Mouse (Mus musculus): ENCODE measurements around the gene Smyd5.
A peak's percentile ranks its signal among the peaks of the same experiment; 100 is the strongest.
"Not testable (repeated sequence)": the region's sequence is repeated elsewhere in the genome, so short reads cannot be mapped to it uniquely, and the experiment has no call there.

The Smyd5 gene

DNA sequence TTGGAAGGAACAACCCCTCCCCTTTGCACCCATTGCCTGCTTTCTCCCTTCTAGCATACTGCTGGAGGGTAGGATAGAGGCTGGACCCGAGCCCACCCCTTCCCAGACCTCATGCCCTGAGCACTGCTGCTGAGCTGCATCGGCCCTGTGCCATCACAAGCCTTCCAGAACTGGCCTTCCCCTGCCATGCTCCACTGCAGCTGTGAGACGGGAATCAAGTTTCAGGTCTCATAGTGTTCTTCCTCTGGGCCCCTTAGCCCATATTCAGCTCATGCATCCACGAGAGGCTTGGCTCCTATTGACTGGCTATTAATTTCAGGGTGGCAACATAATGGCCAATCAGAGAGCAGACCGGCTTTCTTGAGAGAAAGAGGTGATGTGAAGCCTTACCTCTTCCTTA, 13.5 kb downstream of the Smyd5 start:
- no peak for DNase-seq (ENCODE audit: extremely low spot score, low spot score)

DNA sequence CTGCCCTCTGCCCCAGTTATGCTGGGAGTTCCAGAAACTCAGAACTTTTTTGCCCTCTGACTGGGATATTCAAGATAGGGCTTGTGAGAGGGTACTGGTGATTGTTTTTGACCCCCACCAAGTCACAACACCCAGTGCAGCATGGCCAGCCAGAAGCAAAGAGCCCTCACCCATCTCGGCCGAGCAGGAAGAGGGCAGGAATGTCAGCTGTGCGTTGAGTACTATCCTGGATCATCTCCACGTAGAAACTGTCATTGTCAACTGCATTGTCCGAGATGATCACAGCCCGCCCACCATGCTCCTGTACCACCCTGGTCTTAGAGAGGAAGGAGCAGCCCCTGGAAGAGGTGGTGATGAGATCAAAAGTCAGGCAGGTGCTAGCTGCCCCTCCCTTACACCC, 15.6 kb downstream of the Smyd5 start:
- DNase-seq (ENCODE audit: extremely low spot score, low spot score), result no peak

DNA sequence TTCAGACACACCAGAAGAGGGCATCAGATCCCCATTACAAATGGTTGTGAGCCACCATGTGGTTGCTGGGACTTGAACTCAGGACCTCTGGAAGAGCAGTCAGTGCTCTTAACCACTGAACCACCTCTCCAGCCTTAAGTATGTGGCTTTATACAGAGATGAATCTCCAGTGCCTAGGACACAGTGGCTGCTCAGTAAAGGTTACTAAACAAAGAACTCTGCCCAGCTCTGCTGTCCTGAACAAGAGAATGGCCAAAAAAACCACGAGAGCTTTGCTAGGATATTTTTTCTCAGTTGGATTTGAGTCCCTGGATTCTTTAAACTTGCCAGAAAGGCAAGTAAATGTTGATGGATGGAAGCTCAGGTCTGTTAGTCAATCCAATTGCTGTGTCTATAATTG, 18.4 kb downstream of the Smyd5 start:
- not testable (repeated sequence) for DNase-seq (ENCODE audit: extremely low spot score, low spot score)

DNA sequence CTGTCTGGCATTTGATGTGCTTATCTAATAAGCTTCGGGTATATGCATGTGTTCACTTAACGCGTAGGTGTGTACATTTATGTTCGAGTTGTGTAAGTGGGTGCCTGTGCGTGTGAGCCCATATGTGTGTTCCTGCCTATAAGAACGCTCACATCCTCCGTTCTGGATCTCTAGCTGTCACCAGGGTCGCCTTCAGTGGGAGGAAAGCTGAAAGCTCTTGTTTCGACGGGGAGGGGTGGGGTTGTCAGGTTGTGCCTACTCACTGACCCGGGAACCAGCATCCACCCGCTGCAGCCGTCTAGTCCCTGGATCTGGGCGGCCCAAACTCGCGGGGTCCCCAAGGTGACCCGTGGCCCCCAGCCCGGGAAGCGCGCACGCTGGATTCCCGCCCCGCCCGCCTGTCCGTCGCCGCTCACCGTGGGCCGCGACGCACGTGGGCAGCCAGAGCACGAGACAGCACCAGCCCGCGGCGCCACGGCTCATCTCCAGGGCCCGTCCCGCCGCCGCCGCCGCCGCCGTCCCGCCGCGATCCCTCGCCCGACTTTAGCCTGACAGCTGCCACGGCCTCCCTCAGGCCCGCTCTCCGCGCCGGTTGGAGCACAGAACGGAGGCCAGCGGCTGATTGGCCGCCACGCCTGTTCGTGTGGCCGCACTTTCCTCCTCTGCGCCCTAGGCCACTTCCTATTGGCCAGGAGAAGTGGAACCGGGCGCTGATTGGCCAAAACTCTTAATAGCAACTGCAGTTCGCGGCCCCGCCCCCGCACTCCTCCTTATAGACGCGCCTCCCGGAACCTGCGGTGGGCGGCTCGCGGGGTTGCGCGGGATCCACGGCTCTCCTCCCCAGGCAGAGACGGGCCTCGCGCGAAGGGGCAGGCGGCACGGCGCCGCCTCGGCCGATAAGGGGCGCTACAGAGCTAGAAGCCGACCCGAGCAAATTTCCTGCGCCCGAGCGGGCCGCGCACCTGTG, 19.2 kb downstream of the Smyd5 start, which contains the start of gene Cct7:
Gene Cct7 (plus strand): TSS at position 818 of the 967 bp plus-strand sequence.
- DNase-seq (ENCODE audit: extremely low spot score, low spot score), result peak; percentile 98

DNA sequence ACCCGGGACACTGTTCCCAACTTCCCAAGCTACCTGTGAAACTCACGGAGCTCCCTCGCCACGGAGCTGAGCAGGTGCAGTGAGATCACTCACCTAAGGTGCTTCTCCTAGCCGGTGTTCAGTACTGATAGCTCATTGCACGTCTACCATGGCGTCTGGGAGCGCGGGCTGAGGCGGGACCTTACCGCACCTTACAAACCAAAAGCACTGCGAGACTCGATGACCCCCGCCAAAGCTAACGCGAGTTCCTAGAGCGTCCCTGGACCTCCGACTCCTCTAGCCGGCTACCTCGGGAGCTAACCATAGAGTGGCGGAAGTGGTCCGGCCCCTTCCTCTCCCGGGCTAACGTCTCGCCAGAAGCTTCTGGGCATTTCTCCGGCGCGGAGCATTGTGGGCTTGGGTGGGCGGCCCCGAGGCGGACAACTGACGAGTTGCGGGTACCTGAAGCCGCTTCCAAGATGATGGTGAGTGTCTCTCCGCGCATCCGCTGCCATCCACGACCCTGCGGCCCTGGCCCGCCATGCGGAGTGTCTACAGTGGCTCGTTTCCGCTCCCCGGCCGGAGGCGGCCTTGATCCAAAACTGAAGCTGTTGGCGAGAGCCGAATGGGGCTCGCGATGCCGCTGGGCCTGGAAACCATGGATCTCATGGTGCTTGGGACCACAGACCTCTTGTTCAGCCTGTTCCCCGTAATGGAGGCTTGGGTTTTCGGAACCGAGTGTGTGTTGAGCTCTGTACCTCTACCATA, 20.0 kb downstream of the Smyd5 start, which contains the start of gene Pradc1:
Gene Pradc1 (minus strand): TSS at position 307 of the 747 bp plus-strand sequence.
- peak; percentile 99 for DNase-seq (ENCODE audit: extremely low spot score, low spot score)

DNA sequence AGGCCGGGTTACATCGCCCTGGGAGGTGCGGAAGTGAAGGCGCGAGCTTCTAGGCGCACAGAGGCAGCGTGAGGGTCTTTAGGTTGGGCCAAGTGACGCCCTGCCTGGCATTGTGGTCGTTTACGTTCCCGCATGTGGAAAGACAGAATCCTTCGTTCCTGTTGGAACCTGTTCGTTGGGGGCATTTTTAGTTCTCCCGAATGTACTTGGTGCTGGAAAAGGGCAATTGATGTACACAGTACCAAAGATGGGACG, 20.5 kb downstream of the Smyd5 start:
- no peak for DNase-seq (ENCODE audit: extremely low spot score, low spot score)

DNA sequence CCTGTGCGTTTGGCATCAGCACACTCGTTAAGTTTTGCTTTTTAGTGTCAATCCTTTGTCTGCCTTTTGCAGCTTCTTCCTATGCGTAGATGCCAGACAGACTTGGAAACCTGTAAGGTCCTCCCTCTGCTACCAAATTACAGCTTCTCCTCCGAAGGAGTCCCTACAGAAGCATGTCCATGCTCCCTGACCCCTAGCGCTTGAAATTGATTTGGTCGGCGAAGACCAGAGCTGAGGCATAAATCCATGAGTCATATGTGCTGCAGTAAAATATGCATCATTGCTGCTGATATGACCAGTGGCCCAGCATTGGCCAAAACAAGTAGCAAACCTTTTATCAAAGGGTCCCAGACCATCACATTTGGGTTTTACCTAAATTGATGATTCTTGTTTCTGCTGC, 21.0 kb downstream of the Smyd5 start:
- no peak for DNase-seq (ENCODE audit: extremely low spot score, low spot score)

DNA sequence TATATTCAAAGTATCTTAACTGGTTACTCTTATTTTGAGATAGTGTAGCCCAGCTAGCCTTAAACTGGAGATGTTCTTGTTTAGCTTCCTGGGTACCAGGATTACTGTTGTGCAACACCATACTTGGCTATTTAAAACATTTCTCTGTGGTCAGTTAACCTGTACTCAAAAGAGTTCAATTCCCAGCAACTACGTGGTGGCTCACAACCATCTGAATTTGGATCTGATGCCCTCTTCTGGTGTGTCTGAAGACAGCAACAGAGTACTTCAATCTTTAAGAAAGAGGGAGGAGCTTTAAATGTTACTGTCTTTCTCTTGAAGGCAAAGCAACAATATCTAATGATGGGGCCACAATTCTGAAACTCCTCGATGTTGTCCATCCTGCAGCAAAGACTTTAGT, 27.8 kb downstream of the Smyd5 start:
- DNase-seq (ENCODE audit: extremely low spot score, low spot score), result no peak

DNA sequence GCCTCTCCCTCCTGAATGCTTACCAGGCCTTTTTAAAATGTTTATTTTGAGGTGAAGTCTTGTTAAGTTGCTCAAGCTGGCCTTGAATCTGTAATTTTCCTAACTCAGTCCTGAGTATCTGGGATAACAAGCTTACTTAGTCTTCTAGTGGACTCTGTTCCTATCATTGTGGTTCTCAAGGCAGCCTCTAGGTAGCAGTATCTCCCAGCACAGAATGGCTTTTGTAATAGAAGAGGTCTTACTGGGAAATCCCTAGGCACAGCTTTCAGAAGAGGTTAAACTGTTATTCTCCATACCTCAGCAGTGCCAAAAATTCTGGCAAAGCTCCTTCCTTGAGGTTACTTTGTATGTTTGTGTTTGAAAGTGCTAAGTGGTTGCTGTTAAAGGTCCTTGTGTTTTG, 33.6 kb downstream of the Smyd5 start:
- no peak for DNase-seq (ENCODE audit: extremely low spot score, low spot score)

DNA sequence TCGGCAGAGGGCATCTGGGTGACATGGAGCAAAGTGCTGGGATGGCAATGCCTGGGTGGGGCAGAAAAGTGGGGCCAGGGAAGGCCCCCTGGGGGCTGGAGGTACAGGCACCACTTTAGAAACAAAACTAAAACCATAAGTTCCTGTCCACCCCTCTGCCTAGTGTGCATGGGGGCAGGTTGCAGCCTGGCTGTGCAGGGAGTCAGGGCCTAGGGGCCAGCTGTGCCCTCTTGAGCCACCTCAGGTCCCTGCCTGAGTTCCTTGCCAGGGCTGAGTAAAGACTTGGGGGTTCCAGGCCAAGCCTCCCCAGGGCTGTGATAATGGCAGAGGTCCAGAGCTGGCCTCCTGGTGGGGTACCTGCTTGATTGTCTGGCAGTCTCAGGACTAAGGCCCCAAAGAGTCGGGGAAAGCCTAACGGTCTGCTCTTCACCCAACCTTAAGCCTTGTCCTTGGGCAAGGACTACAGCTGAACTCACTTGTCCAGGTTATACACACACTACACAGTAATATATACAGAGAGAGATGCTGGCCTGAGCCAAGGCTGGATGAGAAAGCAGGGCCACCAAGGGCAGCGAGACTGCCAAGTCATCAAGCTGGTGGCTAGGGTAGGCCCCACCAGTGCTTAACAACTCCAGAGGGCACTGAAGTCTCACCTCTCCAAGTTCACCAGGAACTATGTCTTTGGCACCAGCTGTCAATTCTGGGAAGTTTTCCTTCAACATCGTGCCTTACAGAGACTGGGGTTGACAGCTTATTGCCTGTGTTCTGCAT, 38.1 kb downstream of the Smyd5 start:
- DNase-seq (ENCODE audit: extremely low spot score, low spot score), result no peak

DNA sequence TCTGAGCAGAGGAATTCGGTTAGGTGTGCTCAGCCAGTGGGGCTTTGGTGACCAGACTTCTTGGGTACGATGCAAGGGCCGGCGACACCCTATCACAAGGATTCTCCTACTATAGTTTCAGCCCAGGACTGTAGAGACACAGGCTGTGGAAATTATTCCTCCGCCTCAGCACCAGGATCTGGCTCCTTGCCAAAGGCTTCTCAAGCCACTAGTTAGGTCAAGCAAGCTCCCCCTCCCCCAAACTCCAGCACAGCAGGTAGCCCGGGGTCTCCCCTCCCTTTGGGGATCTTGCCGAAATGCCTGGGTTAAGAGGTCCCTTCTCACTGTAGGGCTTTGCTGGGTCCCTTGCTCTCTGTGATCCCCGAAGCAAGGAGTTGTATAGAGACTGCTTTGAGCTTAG, 40.2 kb downstream of the Smyd5 start:
- DNase-seq (ENCODE audit: extremely low spot score, low spot score), result no peak

DNA sequence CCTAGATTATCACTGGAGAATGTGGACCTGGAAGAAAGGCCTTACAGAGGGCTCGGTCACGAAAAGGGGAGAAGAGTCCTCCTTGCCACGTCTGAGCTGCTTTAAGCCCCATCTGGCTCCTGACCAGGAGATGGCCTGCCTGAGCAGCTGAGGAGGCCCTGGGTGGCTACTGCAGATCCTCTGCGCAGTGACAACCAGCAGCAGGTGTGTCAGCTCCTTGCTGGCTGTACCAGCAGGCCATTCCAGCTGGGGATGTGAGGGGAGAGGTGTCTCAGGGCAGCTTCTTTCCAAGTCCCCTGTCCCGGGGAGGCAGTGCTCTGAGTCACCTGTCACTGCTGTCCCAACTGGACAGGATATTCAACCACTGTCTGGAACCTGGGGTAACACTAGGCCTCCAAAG, 40.8 kb downstream of the Smyd5 start:
- DNase-seq (ENCODE audit: extremely low spot score, low spot score), result no peak

DNA sequence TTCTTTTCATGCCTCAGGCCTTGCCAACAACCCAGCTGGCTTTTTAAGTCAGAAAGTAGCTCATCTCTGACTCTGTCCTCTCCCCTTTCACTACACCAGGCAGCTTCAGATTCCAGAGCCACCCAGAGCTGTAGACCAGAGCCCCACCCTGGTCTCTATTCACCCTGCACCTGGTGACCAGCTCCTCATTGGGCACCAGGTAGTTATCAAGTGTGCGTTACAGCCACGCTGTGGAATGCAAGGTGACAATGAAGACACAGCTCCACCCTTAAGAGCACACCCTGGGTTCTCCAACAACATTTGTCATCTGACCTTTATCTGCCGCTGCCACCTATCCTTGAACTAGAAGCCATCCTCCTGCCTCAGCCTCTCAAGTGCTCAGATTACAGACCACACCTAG, 43.8 kb downstream of the Smyd5 start:
- no peak for DNase-seq (ENCODE audit: extremely low spot score, low spot score)

DNA sequence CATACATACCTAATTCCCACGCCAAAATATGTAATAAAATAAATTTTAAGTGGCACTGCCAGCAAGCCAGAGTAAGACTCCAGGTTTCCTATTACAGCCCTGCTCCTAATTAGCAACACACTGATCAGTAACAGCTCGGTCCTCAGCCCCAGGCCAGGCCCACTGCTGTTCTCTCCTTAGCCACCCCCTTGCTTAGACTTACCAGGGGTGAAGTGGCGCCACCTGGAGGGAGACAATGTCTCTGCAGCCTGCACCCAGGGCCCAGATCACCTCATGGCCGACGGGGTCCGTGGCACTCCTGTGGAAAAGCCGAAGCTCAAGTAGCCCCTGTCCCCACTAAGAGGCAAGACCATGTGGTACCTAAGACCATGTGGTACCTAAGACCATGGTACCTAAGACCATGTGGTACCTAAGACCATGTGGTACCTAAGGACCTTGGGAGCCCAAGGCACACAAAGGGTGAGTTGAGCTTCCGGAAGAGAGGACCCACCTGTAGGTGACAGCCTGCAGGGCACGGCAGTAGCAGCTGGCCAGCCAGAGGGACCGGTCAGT, 45.7 kb downstream of the Smyd5 start:
- DNase-seq (ENCODE audit: extremely low spot score, low spot score), result peak; percentile 32

DNA sequence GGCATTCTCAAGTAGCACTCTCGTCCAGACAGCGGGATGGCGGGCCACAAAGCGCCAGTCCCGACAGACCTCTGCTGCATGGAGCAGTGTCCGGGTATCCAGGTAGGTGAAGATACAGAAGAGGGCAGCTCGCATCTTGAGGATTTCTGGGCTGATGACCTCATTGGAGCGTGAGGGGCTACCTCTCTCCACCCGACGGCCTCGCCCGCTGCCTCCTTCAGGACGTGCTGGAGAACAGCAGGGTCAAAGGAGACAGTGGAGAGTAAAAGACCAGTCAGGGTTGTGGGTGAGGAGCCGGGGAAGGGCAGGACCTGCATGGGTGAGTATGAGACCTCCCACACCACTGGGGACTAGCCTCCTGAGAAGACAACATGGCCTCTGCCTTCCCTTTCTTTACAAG, 46.6 kb downstream of the Smyd5 start:
- DNase-seq (ENCODE audit: extremely low spot score, low spot score), result no peak

DNA sequence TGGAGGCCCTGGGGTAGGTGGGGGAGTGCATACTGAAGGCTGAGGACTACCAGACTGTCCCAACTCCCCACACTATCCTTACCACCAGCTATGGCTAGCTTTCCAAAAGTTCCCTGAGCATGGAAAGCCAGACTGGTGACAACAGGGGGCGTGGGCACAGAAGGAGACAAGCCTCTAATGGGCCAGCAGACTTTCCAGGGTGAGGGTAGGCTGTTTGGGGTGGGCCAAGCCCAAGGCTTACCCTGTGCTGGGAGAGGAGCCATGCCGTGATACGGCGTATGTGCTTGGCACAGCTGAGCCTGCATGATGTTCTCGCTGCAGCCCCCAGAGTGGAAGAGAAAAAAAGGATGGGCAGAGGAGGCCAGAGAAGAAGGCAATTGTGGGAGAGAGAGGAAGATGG, 48.2 kb downstream of the Smyd5 start:
- DNase-seq (ENCODE audit: extremely low spot score, low spot score), result no peak

DNA sequence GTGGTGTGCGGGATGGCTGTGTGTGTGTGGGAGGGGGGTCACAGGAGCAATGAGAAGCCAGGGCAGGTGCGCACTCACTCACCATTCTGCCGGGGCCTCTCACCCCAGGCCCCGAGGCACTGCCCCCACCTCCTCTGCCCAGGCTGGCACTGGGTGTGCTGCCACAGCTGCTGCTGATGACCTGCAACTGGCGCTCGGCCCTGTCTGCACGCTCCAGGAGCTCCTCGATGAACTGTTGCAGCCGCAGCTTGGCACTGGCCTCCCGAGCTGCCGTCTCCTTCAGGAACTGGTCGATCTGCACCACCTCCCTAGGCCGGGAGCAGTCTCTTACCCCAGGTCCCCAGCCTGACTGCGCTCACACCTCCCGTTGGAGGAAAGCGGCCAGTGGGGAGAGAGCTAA, 48.9 kb downstream of the Smyd5 start:
- no peak for DNase-seq (ENCODE audit: extremely low spot score, low spot score)

DNA sequence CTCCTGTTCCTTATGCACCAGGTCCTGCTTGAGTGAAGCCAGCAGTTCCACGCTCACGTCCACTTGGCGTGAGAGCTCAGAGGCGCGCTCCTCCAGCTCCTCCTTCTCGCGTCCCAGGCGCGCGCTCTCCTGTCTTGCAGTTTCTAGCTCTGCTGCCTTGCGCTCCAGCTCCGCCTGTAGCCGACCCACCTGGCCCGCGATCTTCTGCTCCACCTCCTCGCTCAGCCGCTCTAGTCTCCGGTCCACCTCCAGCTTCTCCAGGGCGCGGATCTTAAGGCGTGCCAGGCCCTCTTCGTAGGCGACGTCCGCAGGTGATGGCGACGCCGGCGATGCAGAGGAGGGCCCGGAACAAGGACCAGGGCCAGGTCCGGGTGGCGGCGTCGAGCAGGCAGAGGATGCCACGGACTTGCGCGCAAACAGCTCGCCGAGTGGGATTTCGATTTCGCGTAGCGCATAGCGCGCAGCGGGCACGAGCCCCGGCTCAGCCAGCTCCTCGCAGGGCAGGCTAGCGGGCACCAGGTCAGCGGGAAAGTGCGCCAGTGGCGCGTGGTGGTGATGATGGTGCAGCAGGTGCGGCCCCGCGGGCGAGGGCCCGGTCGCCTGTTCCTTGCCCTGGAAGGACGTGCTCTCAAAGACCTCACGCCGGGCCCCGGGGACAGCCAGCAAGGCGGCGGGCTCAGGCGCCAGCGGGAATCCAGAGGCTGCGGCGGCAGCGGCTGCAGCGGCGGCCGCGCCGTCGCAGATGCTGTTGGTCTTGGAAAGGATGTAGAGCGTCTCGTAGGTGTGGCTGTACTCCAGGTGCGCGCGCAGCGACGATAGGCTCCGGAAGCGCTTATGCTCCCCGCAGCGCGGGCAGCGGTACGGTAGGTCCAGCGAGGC, 52.3 kb downstream of the Smyd5 start:
- peak; percentile 24 for DNase-seq (ENCODE audit: extremely low spot score, low spot score)

DNA sequence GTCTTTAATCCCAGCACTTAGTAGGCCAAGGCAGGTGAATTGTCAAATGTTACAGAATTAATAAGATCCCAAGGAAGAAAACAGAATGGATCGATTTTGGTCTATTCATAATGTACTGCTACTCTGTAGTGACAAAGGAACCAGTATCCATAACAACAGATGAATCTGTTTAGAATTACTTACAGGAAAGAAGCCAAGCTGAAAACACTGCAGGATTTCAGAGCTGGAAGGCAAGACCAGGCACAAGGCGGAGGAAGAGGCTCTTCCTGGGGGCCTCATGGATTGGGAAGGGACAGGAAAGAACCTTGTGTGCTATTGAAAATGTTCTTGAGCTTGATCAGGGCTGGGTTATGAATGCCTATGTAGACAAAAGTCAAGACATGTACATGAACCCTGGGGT, 53.9 kb downstream of the Smyd5 start:
- DNase-seq (ENCODE audit: extremely low spot score, low spot score), result no peak

DNA sequence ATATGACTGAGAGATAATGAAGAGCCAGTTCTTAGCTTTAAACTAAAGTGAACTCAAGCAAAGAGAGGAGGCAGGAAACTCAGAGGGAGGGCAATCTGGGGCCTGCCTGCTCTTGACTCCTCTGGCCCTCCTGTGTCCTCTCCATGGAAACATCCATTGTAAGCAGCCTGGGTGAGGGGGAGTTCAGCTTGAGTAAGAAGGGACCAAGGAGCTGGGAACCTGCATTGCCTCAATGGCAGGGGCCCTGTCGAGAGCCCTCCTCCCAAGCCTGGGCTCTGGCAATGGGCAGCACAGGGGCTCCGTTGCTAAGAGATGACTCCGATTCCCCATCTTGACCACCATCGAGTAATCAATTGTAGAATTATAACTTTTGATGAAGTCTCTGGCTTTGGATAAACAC, 56.7 kb downstream of the Smyd5 start:
- no peak for DNase-seq (ENCODE audit: extremely low spot score, low spot score)

DNA sequence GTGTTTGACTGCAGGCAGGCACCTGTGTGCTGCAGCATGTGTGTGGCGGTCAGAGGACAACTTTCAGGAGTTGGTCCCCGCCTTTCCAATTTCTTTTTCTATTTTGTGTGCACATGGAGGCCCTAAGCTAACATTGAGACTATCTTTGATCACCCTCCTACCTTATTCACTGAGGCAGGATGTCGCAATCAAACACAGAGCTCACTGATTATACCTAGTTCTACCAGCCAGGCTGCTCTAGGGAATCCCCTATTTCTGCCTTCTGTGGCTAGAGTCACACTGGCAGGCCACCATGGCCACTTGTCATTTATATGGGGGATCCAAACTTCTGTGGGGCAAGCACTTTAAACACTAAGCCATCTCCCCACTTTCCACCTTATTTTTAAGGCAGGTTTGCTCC, 57.9 kb downstream of the Smyd5 start:
- no peak for DNase-seq (ENCODE audit: extremely low spot score, low spot score)

Measured in neural tube, embryonic 10.5 days (tissue).